Mouse (Mus musculus) CH12.LX (cell line): ENCODE data around the gene Ntrk3.

Experiments used
- POLR2A ChIP-seq: IDR thresholded peaks from 2 replicates; pipeline ENCODE4 v1.6.1; 2011; ENCODE audit warnings: low read depth, mild to moderate bottlenecking, improper control_type of control experiment, low read length
- ZC3H11A ChIP-seq: IDR thresholded peaks from 2 replicates; pipeline ENCODE4 v1.6.1; 2012; ENCODE audit warnings: low read depth, mild to moderate bottlenecking, inconsistent platforms, low read length, improper control_type of control experiment
- ZNF384 ChIP-seq: IDR thresholded peaks from 2 replicates; pipeline ENCODE4 v1.6.1; 2012; ENCODE audit warnings: low read depth, low read length, improper control_type of control experiment, inconsistent platforms

DNA sequence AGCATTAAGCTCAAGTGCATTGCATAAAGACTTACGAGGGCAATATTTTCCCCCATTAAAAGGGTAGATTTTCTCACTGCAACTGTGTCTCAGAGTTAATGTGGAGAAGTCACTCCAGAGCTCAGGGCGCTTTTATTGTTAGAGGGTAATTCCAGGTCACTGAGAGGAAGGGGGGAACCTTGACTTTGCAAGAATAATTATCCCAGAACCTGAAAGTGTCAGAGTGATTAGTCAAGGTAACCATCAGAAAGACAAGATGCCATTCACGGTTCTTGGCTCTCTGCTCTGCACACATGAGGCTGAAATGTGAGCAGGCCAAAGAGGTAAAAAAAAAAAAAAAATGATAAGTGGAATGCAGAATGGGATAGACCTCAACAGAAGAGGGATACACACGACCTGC is 210.2 kb downstream of the Ntrk3 start:
- TF ChIP-seq POLR2A (no peak), ZNF384 (no peak), ZC3H11A (no peak)
